ENCODE assay signal across 12 mouse cellular contexts in the genomic region with DNA sequence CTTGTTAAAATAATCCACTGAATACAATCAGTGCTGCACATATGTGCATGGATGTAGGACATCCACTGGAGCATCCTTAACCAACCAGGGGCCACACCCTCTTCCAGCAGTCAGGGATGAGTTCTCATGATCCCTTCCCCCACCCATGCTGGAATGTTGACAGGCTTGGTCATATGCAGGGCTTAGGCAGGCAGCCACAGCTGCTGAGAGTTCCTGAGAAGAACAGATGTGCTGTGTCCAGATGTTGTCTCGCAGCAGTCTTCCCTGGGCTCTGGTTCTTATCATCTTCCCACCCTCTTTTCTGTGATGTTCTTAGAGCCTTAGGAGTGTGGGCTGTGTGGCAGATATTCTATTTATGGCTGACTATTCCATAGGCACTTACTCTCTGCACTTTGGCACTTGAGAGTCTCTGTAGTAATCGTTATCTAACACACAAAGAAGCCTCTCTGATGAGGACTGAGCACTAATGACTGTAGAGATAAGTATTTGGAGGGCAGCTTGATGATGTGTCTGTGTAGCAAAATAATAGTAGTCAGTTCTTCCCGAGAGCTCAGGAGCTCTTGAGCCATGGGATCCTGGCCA.
DNase-seq lines count a peak whose midpoint lies in the region; ATAC-seq and TF ChIP-seq lines count a peak whose summit lies in the region.
"Had no signal": no experiment of that assay in that cellular context is flagged by ENCODE, and none has a peak within 500 bp of the region (broad histone marks: within the 10 kb centered on the region; RNA-seq: fewer than 3 reads in every experiment).

No protein-coding gene starts in this region.

- H3K4me3 ChIP-seq in liver, embryonic 11.5 days (ENCODE audit: low read depth, low read length), result no peak overlapping the region
- no peak overlapping the region for H3K4me3 ChIP-seq in liver, embryonic 12.5 days
- H3K4me3 ChIP-seq in gastrocnemius, adult 2 months, result no peak overlapping the region
- H3K4me3 ChIP-seq in heart, embryonic 14.5 days (ENCODE audit: control insufficient read depth in 1 of 2, insufficient read depth in 1 of 2, low read depth in 1 of 2, low read length in 2 of 2), result no peak overlapping the region
- no peak overlapping the region for H3K4me3 ChIP-seq in myocyte
- H3K4me3 ChIP-seq: erythroblast, embryonic 14.5 days had no signal

- no peaks in the 10 kb centered on the region for H3K36me3 ChIP-seq in liver, embryonic 11.5 days (ENCODE audit: control insufficient read depth, insufficient read depth, low read length)
- H3K36me3 ChIP-seq in liver, embryonic 12.5 days, result no peaks in the 10 kb centered on the region
- H3K36me3 ChIP-seq in heart, embryonic 14.5 days (ENCODE audit: control insufficient read depth, insufficient read depth, low read length), result no peaks in the 10 kb centered on the region
- H3K36me3 ChIP-seq in myocyte (ENCODE audit: control insufficient read depth, insufficient read depth), result no peaks in the 10 kb centered on the region

- 44% methylated on average over 3 of the region's 3 CpGs for WGBS in liver, embryonic 11.5 days
- WGBS in liver, embryonic 12.5 days (ENCODE audit: insufficient replicate concordance), result 36% methylated on average over 3 of the region's 3 CpGs
- WGBS in heart, embryonic 14.5 days, result 12% methylated on average over 3 of the region's 3 CpGs

- no peak overlapping the region for H3K27ac ChIP-seq in liver, embryonic 11.5 days (ENCODE audit: low read depth, low read length)
- H3K27ac ChIP-seq in liver, embryonic 12.5 days, result no peak overlapping the region
- peak overlapping the region; percentile 43 for H3K27ac ChIP-seq in gastrocnemius, adult 2 months
- H3K27ac ChIP-seq in heart, embryonic 14.5 days (replicated peaks in 1 of 2; ENCODE audit: control insufficient read depth in 1 of 2, insufficient read depth in 1 of 2, low read depth in 2 of 2, low read length in 2 of 2), result no peak overlapping the region

- no peak overlapping the region for H3K4me2 ChIP-seq in liver, embryonic 11.5 days
- no peak overlapping the region for H3K4me2 ChIP-seq in liver, embryonic 12.5 days
- H3K4me2 ChIP-seq in heart, embryonic 14.5 days (ENCODE audit: low read length), result no peak overlapping the region
- no peak overlapping the region for H3K4me2 ChIP-seq in myocyte (ENCODE audit: low read depth)

- intact Hi-C loops in gastrocnemius, adult 2 months (cut with DNase I), result loop anchor here (5.0 kb wide), 1 partner anchor 113 kb away; the partner anchor contains the start of gene Egfr

- H3K9ac ChIP-seq in liver, embryonic 11.5 days (ENCODE audit: low read depth, low read length), result no peak overlapping the region
- H3K9ac ChIP-seq in liver, embryonic 12.5 days, result no peak overlapping the region
- H3K9ac ChIP-seq in heart, embryonic 14.5 days (ENCODE audit: low read length), result no peak overlapping the region

- TF ChIP-seq POLR2A in myocyte (IDR thresholded peaks at IDR 0.05; ENCODE audit: insufficient read length, low read depth), result no peak

- no peak for DNase-seq in liver, embryonic 11.5 days (ENCODE audit: low spot score)
- DNase-seq in gastrocnemius, adult 2 months, result peak; percentile 61
- no peak for DNase-seq in left cerebral cortex, adult 9 months (ENCODE audit: low spot score in 2 of 2)
- DNase-seq in c-Kit-positive CD71-positive TER-119-positive erythroid progenitor cells, embryonic 14.5 days (ENCODE audit: low spot score), result no peak
- no peak for DNase-seq in ovary, postnatal 10 days (ENCODE audit: low spot score)
- DNase-seq: cerebellum, postnatal 14 days; left cerebral cortex, postnatal 4 days; lung, postnatal 4 days had no signal

- peak; percentile 47 for ATAC-seq in liver, embryonic 11.5 days (replicated peaks; ENCODE audit: low FRiP score)
- no peak for ATAC-seq in liver, embryonic 12.5 days
- peak; percentile 54; the same call in 1 of the 2 replicates for ATAC-seq in heart, embryonic 14.5 days (ENCODE audit: insufficient number of reproducible peaks, insufficient read depth, low FRiP score, low read depth)

- no peaks in the 10 kb centered on the region for H3K9me3 ChIP-seq in liver, embryonic 11.5 days (ENCODE audit: control insufficient read depth, low read length)
- H3K9me3 ChIP-seq in liver, embryonic 12.5 days (replicated peaks), result no peaks in the 10 kb centered on the region
- no peaks in the 10 kb centered on the region for H3K9me3 ChIP-seq in heart, embryonic 14.5 days (ENCODE audit: control insufficient read depth, low read length)

- 0 out of 2 replicates have a peak, but pooled peaks cover 2% of the 10 kb centered on the region for H3K27me3 ChIP-seq in liver, embryonic 11.5 days (replicated peaks; ENCODE audit: control insufficient read depth, insufficient read depth, low read length)
- no peaks in the 10 kb centered on the region for H3K27me3 ChIP-seq in liver, embryonic 12.5 days (replicated peaks)
- H3K27me3 ChIP-seq in heart, embryonic 14.5 days (ENCODE audit: control insufficient read depth, insufficient read depth, low read length), result peaks cover 38% of the 10 kb centered on the region
- no peaks in the 10 kb centered on the region for H3K27me3 ChIP-seq in myocyte (ENCODE audit: control insufficient read depth, insufficient read depth, insufficient read length)

- H3K79me2 ChIP-seq in myocyte (ENCODE audit: control insufficient read depth, insufficient read depth), result no peaks in the 10 kb centered on the region

- no peak overlapping the region for H3ac ChIP-seq in myocyte (ENCODE audit: control insufficient read depth, insufficient read length)

- TF ChIP-seq CTCF in gastrocnemius, adult 2 months (IDR thresholded peaks at IDR 0.05), result no peak

- no peaks in the 10 kb centered on the region for H3K4me1 ChIP-seq in liver, embryonic 11.5 days (replicated peaks; ENCODE audit: control insufficient read depth, insufficient read depth, low read length)
- H3K4me1 ChIP-seq in liver, embryonic 12.5 days, result no peaks in the 10 kb centered on the region
- peaks cover 2 to 6% of the 10 kb centered on the region in 2 experiments; a peak in 2 of 4 replicates for H3K4me1 ChIP-seq in heart, embryonic 14.5 days (ENCODE audit: control insufficient read depth in 2 of 2, insufficient read depth in 2 of 2, low read length in 2 of 2)

TF ChIP-seq in myocyte, 11 proteins besides CTCF, POLR2A, EP300 and RAD21:
- peak in 2 of 3 experiments; percentile 12 to 73 for TF ChIP-seq MYOD1 (IDR thresholded peaks at IDR 0.05; ENCODE audit: control insufficient read depth in 1 of 3, insufficient read length in 2 of 3, low read depth in 2 of 3)
- no peak for TF ChIP-seq MYOG (IDR thresholded peaks at IDR 0.05; ENCODE audit: control insufficient read depth in 1 of 3, insufficient read depth in 1 of 3, insufficient read length in 2 of 3, low read depth in 2 of 3)
